Mouse (Mus musculus): ENCODE data around the gene Tgm2. TPM values are rescaled to one million over a fixed set of nuclear protein-coding genes. Genes with fewer than 3 reads are reported as not detected.

Gene Tgm2
- polyA plus RNA-seq, 1 experiment from 2014 or later = 39.7 TPM

DNA sequence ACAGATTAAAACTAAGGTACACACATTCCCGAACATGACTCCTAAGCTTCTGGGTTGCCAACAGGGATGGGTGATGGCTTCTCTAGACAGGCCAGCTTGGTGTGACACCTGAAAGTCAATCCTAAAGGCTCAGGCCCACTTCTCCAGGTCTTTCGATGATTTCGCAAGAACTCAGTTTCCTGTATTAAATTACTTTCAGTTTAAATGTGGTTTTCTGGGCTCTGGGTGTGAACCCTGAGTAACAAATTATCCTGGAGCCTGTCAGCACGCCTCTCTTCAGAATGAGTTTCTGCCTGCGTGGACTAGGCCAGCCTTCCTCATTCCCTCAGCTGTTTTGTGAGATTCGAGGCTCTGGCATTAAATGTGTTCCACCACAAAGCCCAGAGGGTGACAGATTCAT is 16.8 kb upstream of the Tgm2 start:
- no peaks in the 10 kb centered on the region for H3K9me3 ChIP-seq (replicated peaks)
- no peak for ATAC-seq (replicated peaks; ENCODE audit: low FRiP score)
- WGBS = 30% methylated on average over 6 of the region's 6 CpGs
- no peaks in the 10 kb centered on the region for H3K27me3 ChIP-seq
- H3K4me3 ChIP-seq (replicated peaks) = no peak overlapping the region
- no peaks in the 10 kb centered on the region for H3K36me3 ChIP-seq
- H3K4me1 ChIP-seq = peaks cover 47% of the 10 kb centered on the region
- H3K27ac ChIP-seq = no peak overlapping the region
- no peak overlapping the region for H3K4me2 ChIP-seq
- no peak overlapping the region for H3K9ac ChIP-seq

DNA sequence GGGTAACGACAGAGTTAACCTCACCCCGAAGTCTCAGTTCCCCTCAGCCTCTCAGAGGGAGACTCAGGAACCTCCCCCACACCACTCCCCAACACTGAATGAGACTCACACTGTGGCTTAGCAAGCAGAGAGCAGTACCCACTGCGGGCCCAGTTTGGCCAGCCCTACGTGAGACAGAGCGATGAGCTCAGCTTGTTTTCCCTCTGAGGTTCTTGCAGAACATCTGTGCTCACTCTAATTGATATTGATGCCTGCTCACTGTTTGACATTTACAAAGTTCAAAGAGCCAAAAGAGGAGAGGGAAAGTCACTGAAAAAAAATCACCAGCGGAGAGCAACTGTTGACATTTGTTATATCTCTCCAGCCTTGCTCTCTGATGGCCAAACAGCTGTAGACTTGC is 15.5 kb upstream of the Tgm2 start:
- H3K9me3 ChIP-seq (replicated peaks) = no peaks in the 10 kb centered on the region
- H3K27ac ChIP-seq = no peak overlapping the region
- H3K4me1 ChIP-seq = peaks cover 36% of the 10 kb centered on the region
- no peaks in the 10 kb centered on the region for H3K27me3 ChIP-seq
- ATAC-seq (replicated peaks; ENCODE audit: low FRiP score) = no peak
- no peak overlapping the region for H3K9ac ChIP-seq
- H3K4me2 ChIP-seq = no peak overlapping the region
- no peak overlapping the region for H3K4me3 ChIP-seq (replicated peaks)
- WGBS = 62% methylated on average over 6 of the region's 6 CpGs
- no peaks in the 10 kb centered on the region for H3K36me3 ChIP-seq

DNA sequence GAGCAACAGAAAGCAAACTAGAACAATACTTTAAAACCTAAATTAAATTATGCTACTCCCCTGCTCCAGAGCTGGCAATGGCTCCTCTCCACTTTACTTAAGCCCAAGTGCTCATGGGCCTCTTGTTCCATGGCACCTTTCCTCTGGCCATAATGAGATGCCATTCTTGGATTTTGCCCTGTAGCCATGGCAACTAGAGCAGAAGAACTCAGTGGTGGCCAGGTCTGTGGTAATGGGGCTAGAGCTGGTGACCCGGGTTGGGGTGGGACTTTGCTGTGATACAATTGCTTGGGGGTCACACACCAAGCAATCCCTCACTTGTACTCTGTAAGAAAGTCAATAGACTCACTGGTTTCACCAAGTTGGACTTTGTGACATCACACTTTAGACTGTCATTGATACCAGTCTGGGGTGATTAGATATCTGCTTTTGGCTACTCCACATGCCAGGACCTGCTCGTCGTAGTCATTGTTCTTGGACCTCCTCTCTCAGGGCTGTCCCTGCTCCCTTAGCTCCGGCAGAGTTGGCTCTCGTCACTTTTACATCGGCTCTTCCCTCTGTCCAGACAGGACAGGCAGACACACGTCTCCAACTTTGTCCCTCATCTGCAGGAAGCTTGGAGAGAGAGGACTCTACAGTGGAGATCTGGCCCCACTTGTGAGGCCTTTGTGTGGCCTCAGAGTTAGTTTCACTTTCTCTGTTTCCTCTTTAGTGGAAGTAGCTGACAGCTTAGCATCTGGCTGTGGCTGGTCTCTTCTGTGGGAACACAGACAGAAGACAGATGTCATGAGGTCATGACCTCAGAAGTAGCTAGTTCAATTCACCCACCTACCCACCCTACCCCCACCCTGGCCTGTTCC is 13.4 kb upstream of the Tgm2 start:
- H3K4me2 ChIP-seq = peak overlapping the region; percentile 24; the same call in 1 of the 2 replicates
- 52% methylated on average over 7 of the region's 7 CpGs for WGBS
- no peaks in the 10 kb centered on the region for H3K9me3 ChIP-seq (replicated peaks)
- H3K36me3 ChIP-seq = no peaks in the 10 kb centered on the region
- no peak overlapping the region for H3K4me3 ChIP-seq (replicated peaks)
- H3K4me1 ChIP-seq = peaks cover 24% of the 10 kb centered on the region
- H3K27me3 ChIP-seq = no peaks in the 10 kb centered on the region
- H3K27ac ChIP-seq = peak overlapping the region; percentile 71; the same call in 1 of the 2 replicates
- ATAC-seq (replicated peaks; ENCODE audit: low FRiP score) = peak; percentile 33; the same call in 1 of the 2 replicates
- H3K9ac ChIP-seq = no peak overlapping the region

DNA sequence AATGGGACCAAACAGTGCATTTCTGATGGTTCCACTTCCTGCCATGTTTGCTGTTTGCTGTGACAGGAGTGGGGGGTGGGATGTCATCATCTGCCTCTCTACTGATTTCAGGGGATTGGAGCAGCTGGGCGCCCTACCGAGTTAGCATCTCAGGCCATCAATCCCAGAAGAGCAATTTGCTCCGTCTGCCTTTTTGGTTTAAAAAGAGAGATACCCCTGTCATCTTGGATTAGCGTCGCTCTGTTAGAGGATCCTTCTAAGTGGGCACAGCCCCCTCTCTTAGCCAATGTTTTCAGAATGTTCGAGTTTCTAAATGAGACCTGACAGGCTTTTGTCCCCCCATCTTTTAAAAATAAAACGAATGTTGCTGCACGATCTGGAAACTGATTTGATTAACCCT is 11.4 kb upstream of the Tgm2 start:
- Histone ChIP-seq H3K9me3 (replicated peaks) (no peaks in the 10 kb centered on the region), H3K27ac (no peak overlapping the region), H3K4me1 (peaks cover 37% of the 10 kb centered on the region), H3K9ac (no peak overlapping the region), H3K4me2 (no peak overlapping the region), H3K36me3 (no peaks in the 10 kb centered on the region), H3K27me3 (no peaks in the 10 kb centered on the region), H3K4me3 (replicated peaks) (no peak overlapping the region)
- 72% methylated on average over 8 of the region's 8 CpGs for WGBS
- ATAC-seq (replicated peaks; ENCODE audit: low FRiP score) = no peak

DNA sequence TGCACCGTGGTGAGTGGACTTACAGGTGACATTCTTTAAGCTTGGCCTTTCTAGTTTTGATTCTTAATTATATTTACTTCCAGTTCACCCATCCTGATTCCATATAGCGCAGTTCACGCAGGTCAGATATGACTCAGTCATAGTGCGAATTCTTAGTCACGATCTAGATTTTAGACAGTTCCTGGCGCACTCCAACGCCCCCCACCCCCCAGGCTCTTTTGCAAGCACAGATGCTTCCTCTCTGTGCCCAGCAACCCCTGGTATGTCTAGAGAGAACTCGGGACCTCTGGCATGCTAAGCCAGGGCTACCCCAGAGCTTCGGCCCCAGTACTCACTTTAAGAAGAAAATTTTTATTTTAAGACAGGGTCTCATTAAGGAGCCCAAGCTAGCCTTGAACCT is 10.3 kb upstream of the Tgm2 start:
- no peak overlapping the region for H3K4me3 ChIP-seq (replicated peaks)
- H3K27ac ChIP-seq = no peak overlapping the region
- no peaks in the 10 kb centered on the region for H3K27me3 ChIP-seq
- whole genome bisulfite sequencing = 88% methylated on average over 9 of the region's 9 CpGs
- ATAC-seq (replicated peaks; ENCODE audit: low FRiP score) = no peak
- no peak overlapping the region for H3K9ac ChIP-seq
- H3K36me3 ChIP-seq = no peaks in the 10 kb centered on the region
- H3K4me1 ChIP-seq = peaks cover 40% of the 10 kb centered on the region
- no peaks in the 10 kb centered on the region for H3K9me3 ChIP-seq (replicated peaks)
- no peak overlapping the region for H3K4me2 ChIP-seq

DNA sequence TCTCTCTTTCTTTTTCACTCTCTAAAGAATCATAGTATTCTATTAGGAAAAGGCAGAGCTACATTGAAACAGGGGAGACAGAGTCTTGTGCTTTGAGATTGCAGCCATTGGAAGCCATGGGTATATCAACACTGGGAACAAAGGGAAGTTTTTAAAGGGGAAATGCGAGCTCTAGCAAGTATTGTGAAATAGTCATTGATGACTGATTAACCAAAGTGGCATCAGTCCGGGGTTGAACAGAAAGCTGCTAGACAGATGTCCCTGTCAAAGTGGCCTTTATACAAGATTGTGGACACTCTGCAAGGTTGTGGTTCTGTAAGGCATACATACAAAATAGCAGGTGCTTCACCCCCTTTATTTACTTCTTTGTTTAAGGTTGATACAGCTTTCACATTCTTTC is 9.4 kb upstream of the Tgm2 start:
- Histone ChIP-seq H3K4me3 (replicated peaks) (no peak overlapping the region), H3K4me2 (no peak overlapping the region), H3K27me3 (no peaks in the 10 kb centered on the region), H3K36me3 (no peaks in the 10 kb centered on the region), H3K9me3 (replicated peaks) (0 out of 2 replicates have a peak, but pooled peaks cover 4% of the 10 kb centered on the region), H3K4me1 (peaks cover 40% of the 10 kb centered on the region), H3K9ac (no peak overlapping the region), H3K27ac (no peak overlapping the region)
- no peak for ATAC-seq (replicated peaks; ENCODE audit: low FRiP score)
- 63% methylated on average over 2 of the region's 2 CpGs for WGBS

DNA sequence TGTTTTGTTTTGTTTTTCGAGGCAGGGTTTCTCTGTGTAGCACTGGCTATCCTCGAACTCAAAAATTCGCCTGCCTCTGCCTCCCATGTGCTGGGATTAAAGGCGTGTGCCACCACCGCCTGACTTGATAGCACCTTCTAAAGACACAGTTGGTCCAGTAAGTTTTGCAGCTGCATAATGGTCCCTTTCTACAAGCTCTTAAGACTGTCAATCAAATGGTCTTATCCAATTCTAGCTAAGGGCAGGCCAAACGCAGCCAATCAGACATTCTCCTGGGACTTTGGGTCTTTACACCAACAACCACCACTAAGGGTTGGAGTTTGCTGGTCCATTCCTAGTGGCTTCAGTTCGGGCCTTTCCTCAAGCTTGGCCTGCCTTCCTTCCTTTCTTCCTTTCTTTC is 8.9 kb upstream of the Tgm2 start:
- H3K9ac ChIP-seq = no peak overlapping the region
- ATAC-seq (replicated peaks; ENCODE audit: low FRiP score) = no peak
- no peaks in the 10 kb centered on the region for H3K27me3 ChIP-seq
- 90% methylated on average over 7 of the region's 7 CpGs for WGBS
- no peak overlapping the region for H3K4me2 ChIP-seq
- H3K4me1 ChIP-seq = peaks cover 35% of the 10 kb centered on the region
- H3K4me3 ChIP-seq (replicated peaks) = no peak overlapping the region
- H3K9me3 ChIP-seq (replicated peaks) = 0 out of 2 replicates have a peak, but pooled peaks cover 4% of the 10 kb centered on the region
- H3K27ac ChIP-seq = no peak overlapping the region
- H3K36me3 ChIP-seq = no peaks in the 10 kb centered on the region

DNA sequence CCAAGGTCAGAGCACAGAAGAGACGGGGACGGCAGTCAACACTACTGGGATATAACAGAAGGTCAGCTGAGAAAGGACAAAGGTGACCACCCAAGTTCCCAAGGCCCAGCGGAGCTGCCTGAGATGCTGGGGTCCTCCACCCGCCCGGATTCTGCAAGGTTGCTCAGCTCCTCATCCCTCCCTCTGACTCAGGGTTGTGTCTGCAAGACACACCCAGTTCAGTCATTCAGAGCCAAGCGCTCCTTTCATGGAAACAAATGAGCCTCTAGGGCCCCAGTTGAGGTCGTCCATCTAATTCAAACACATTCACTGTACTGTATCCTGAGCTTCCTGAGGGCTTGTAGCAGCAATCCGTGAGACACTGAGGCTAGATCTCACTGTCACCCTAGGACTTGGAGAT is 8.4 kb upstream of the Tgm2 start:
- Histone ChIP-seq H3K27ac (no peak overlapping the region), H3K4me3 (replicated peaks) (no peak overlapping the region), H3K9ac (no peak overlapping the region), H3K27me3 (no peaks in the 10 kb centered on the region), H3K4me2 (no peak overlapping the region), H3K4me1 (peaks cover 31% of the 10 kb centered on the region), H3K36me3 (no peaks in the 10 kb centered on the region), H3K9me3 (replicated peaks) (0 out of 2 replicates have a peak, but pooled peaks cover 4% of the 10 kb centered on the region)
- WGBS = 50% methylated on average over 8 of the region's 8 CpGs
- no peak for ATAC-seq (replicated peaks; ENCODE audit: low FRiP score)

DNA sequence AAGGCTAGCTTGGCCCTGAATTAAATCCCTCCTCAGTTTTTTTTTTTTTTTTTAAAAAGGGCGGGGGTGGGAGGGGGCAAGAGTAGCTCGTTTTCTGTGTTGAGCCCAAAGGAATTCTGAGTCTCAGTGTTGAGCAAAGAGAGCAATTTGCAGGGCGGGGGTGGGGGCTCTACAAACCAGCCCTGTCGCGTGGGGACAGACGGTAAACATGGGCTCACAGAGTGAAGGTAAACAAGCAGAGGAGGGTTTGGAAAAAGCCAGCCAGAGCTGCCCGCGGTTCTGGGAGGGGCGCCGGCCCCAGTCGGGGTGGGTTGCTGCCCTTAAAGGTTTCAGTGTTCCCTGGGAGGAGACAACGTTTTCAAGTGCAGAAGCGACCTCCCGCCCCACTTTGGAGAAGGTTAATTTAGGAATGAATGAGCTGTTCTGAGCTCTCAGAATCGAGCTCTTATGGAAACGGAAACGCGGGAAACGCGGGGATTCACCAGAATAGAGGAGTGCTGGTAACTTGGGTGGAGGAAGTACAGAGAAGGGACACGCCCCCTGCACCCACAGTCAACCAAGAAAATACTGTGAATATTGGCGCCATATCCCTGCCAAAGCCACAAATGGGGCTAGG is 7.6 kb upstream of the Tgm2 start:
- Histone ChIP-seq H3K4me1 (peaks cover 27% of the 10 kb centered on the region), H3K9ac (peak overlapping the region; percentile 38), H3K4me2 (peak overlapping the region; percentile 82), H3K27ac (peak overlapping the region; percentile 72), H3K36me3 (no peaks in the 10 kb centered on the region), H3K27me3 (no peaks in the 10 kb centered on the region), H3K4me3 (replicated peaks) (peak overlapping the region; percentile 45), H3K9me3 (replicated peaks) (0 out of 2 replicates have a peak, but pooled peaks cover 4% of the 10 kb centered on the region)
- WGBS = 1% methylated on average over 22 of the region's 22 CpGs
- peak; percentile 54 for ATAC-seq (replicated peaks; ENCODE audit: low FRiP score)

DNA sequence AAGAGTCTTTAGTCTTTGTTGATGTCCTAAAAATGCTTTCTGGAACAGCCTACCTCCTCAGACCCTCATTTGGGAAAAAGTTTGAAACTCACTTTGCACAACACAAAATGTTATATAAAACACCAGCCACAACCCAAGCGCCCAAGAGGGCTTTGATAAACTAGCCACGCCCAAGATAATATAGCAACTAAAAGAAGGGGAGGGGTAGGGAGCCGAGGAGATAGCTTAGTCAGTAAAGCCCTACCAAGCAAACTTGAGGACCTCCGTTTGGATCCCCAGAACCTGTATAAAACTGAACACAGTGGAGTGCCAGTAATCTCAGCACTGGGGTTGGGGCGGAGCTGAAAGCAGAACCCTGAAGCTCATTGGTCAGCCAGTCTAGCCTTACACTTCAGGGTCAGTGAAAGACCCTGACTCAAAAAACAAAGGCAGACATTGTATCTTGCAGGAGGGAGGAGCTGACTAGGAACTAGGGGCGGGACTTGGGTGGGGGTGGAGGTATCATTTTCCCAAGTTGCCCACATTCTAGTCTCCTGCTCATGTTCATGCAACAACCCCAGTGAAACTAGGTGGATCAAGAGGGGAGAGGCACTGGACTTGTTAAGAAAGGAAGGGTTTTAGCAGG is 6.6 kb upstream of the Tgm2 start:
- no peak overlapping the region for H3K9ac ChIP-seq
- 50% methylated on average over 6 of the region's 6 CpGs for WGBS
- no peak overlapping the region for H3K4me2 ChIP-seq
- H3K4me1 ChIP-seq = peaks cover 27% of the 10 kb centered on the region
- H3K9me3 ChIP-seq (replicated peaks) = 0 out of 2 replicates have a peak, but pooled peaks cover 4% of the 10 kb centered on the region
- H3K36me3 ChIP-seq = no peaks in the 10 kb centered on the region
- peak; percentile 63 for ATAC-seq (replicated peaks; ENCODE audit: low FRiP score)
- H3K4me3 ChIP-seq (replicated peaks) = no peak overlapping the region
- H3K27ac ChIP-seq = 0 out of 2 replicates have a peak overlapping the region, but pooled peaks have one; percentile 27
- no peaks in the 10 kb centered on the region for H3K27me3 ChIP-seq

DNA sequence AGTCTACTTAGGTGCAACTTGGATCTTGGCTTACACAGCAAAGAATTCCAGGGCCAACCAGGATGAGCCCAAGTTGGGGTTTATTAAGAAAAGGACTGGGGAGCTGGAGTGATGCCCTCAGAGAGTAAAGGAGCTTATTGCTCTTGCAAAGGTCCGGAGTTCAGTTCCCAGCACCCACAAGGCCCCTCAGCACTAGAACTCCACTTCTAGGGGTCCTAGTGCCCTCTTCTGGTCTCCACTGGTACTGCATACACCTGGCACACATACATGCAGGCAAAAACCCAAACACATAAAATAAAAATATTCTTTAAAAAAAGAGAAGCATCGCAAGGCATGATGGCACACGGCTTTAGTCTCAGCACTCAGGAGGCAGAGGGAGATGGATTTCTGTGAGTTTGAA is 4.8 kb upstream of the Tgm2 start:
- Histone ChIP-seq H3K27ac (no peak overlapping the region), H3K36me3 (no peaks in the 10 kb centered on the region), H3K9ac (no peak overlapping the region), H3K27me3 (no peaks in the 10 kb centered on the region), H3K4me3 (replicated peaks) (no peak overlapping the region), H3K9me3 (replicated peaks) (0 out of 2 replicates have a peak, but pooled peaks cover 4% of the 10 kb centered on the region), H3K4me2 (no peak overlapping the region), H3K4me1 (peaks cover 30% of the 10 kb centered on the region)
- 97% methylated on average over 3 of the region's 3 CpGs for WGBS
- no peak for ATAC-seq (replicated peaks; ENCODE audit: low FRiP score)

DNA sequence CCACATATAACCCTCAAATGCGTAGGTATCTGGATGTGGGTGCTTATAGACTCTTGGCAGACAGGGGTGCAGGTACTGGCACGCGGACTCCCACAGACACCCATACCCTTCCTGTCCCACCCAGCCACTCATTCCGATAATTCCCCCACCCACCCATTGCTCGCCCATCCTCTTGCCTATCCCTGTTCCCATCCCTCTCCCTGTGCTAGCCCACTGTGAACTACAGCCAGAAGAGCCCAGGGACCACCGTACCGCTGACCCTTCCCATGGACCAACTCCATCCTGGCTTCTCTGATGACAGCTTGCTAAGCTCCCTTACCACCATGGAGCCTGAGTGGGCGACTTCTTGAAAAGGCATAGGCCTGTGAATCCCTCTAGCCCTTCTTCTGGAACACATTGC is 735 bp upstream of the Tgm2 start:
- Histone ChIP-seq H3K27me3 (0 out of 2 replicates have a peak, but pooled peaks cover 4% of the 10 kb centered on the region), H3K9ac (no peak overlapping the region), H3K9me3 (replicated peaks) (0 out of 2 replicates have a peak, but pooled peaks cover 4% of the 10 kb centered on the region), H3K4me3 (replicated peaks) (no peak overlapping the region), H3K4me1 (peaks cover 40% of the 10 kb centered on the region), H3K27ac (no peak overlapping the region), H3K4me2 (no peak overlapping the region), H3K36me3 (no peaks in the 10 kb centered on the region)
- ATAC-seq (replicated peaks; ENCODE audit: low FRiP score) = no peak
- WGBS = 89% methylated on average over 8 of the region's 8 CpGs

Measured in kidney, embryonic 15.5 days (tissue).